Mouse (Mus musculus) liver, postnatal 0 days (tissue): ENCODE data around the gene Mrtfb. TPM values are rescaled to one million over a fixed set of nuclear protein-coding genes. Genes with fewer than 3 reads are reported as not detected.
A peak's percentile ranks its signal among the peaks of the same experiment; 100 is the strongest.

Source experiments
- ATAC-seq: fragments of 200-750 bp; cut with Nextera tagmentation; 2 replicates; pipeline ENCODE4 v1.8.0; 2017; ENCODE audit warnings: mild to moderate bottlenecking, moderate library complexity
- DNase-seq: peaks from one replicate; pipeline ENCODE4 v3.0.0-alpha.2; 2016
- H3K27ac ChIP-seq: fragments of 300-500 bp; sonication (generic); 2 replicates; pipeline ENCODE4 v1.5.1; 2014; ENCODE audit warnings: antibody characterized with exemption, moderate library complexity, mild to moderate bottlenecking, low read depth
- H3K27me3 ChIP-seq: fragments of 300-500 bp; sonication (generic); 2 replicates; pipeline ENCODE4 v1.6.1; 2014; ENCODE audit warnings: low read length, control low read depth, mixed read lengths; ENCODE audit not compliant: insufficient read depth
- H3K36me3 ChIP-seq: fragments of 300-500 bp; sonication (generic); replicated peaks from 2 replicates; pipeline ENCODE4 v1.6.1; 2014; ENCODE audit warnings: mild to moderate bottlenecking, control low read depth, low read length, moderate library complexity, mixed read lengths; ENCODE audit not compliant: insufficient read depth
- H3K4me1 ChIP-seq: fragments of 300-500 bp; sonication (generic); 2 replicates; pipeline ENCODE4 v1.6.1; 2014; ENCODE audit warnings: antibody characterized with exemption, mild to moderate bottlenecking, control low read depth; ENCODE audit not compliant: insufficient read depth
- H3K4me2 ChIP-seq: fragments of 300-500 bp; sonication (generic); 2 replicates; pipeline ENCODE4 v1.6.1; 2014; ENCODE audit warnings: low read depth, mild to moderate bottlenecking, low read length, moderate library complexity, mixed read lengths
- H3K4me3 ChIP-seq: fragments of 300-500 bp; sonication (generic); 2 replicates; pipeline ENCODE4 v1.5.1; 2014; ENCODE audit warnings: low read depth, low read length
- H3K9ac ChIP-seq: fragments of 300-500 bp; sonication (generic); replicated peaks from 2 replicates; pipeline ENCODE4 v1.6.1; 2014; ENCODE audit warnings: mild to moderate bottlenecking, moderate library complexity
- H3K9me3 ChIP-seq: fragments of 300-500 bp; sonication (generic); 2 replicates; pipeline ENCODE4 v1.6.1; 2016; ENCODE audit warnings: mild to moderate bottlenecking, control low read depth, low read length, mixed read lengths
- CTCF ChIP-seq: sonication (generic); IDR thresholded peaks from 2 replicates; pipeline ENCODE4 v1.5.1; 2016; ENCODE audit warnings: antibody characterized with exemption, low read depth
- EP300 ChIP-seq: IDR thresholded peaks from 2 replicates; pipeline ENCODE4 v1.6.1; 2016; ENCODE audit warnings: antibody characterized with exemption, low read depth, mild to moderate bottlenecking
- WGBS: fragments of 180-500 bp; shearing (Covaris S2); extraction: QIAGEN DNeasy Blood & Tissue Kit; methylation state at CpG from one replicate; pipeline ENCODE4 v1.1.7; 2014; ENCODE audit not compliant: insufficient replicate concordance; 5-methylcytosine and 5-hydroxymethylcytosine counted together
- polyA plus RNA-seq: library from polyadenylated mRNA; unstranded; fragments of >200 nt; fragmentation: Nextera tagmentation; extraction: Ambion mirVana; gene quantifications from 2 replicates; pipeline ENCODE4 v1.2.1, GENCODE M21; 2015

Mrtfb gene
- polyA plus RNA-seq, 1 experiment from 2014 or later: 5.8 TPM

DNA sequence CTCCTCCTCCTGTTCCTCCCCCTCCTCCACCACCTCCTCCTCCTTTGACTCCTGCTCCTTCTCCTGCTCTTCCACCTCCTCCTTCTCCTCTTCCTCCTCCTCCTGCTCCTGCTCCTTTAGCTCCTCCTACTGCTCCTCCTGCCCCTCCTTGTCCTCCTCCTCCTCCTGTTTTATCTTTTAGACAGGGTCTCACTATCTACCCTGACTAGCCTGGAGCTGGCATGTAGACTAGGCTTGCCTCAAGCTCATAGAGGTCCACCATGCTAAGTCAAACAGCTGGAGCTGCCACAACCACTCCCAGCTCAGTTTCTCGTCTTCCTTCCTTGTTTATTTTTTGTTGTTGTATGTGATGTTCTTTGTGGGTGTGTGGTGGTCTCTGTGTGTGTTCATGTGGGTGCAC lies 187.5 kb downstream of the Mrtfb start:
- Histone ChIP-seq H3K36me3 (no peaks in the 10 kb centered on the region), H3K4me3 (no peak overlapping the region), H3K27ac (no peak overlapping the region), H3K9ac (no peak overlapping the region), H3K4me1 (0 out of 2 replicates have a peak, but pooled peaks cover 4% of the 10 kb centered on the region), H3K27me3 (peaks cover 7% of the 10 kb centered on the region), H3K4me2 (no peak overlapping the region), H3K9me3 (no peaks in the 10 kb centered on the region)
- no peak for DNase-seq
- TF ChIP-seq CTCF (no peak), EP300 (no peak)
- ATAC-seq: no peak
- 30% methylated on average over 1 of the region's 1 CpGs for WGBS

DNA sequence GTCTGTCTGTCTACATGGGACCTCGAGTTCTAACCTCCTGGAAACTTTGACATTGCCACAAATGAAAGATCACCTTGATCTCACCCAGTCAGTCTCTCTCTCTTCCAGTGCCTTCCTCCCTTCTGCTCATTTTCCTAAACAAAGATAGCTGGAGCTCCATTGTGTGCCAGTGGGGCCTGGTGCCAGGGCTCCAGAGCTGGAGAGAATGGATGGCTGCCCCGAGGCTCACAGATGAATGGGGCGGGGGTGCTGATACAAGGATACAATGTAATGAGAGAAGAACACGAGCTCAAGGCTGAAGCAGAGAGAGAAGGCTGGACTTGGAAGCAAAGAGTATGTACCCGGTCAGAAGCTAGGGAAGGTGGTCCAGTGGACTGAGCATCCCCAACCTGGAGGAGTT lies 189.2 kb downstream of the Mrtfb start:
- H3K27me3 ChIP-seq: peaks cover 16% of the 10 kb centered on the region
- 0 out of 2 replicates have a peak, but pooled peaks cover 4% of the 10 kb centered on the region for H3K4me1 ChIP-seq
- no peaks in the 10 kb centered on the region for H3K36me3 ChIP-seq
- ATAC-seq (no peak), DNase-seq (no peak)
- H3K4me2 ChIP-seq: no peak overlapping the region
- H3K9me3 ChIP-seq: no peaks in the 10 kb centered on the region
- WGBS: 61% methylated on average over 5 of the region's 5 CpGs
- no peak overlapping the region for H3K4me3 ChIP-seq
- no peak overlapping the region for H3K9ac ChIP-seq
- H3K27ac ChIP-seq: no peak overlapping the region
- TF ChIP-seq CTCF (no peak), EP300 (no peak)

- H3K4me1 ChIP-seq: 0 out of 2 replicates have a peak, but pooled peaks cover 4% of the 10 kb centered on the region
- H3K9ac ChIP-seq: no peak overlapping the region; the same call in 1 of the 2 replicates
Observed at GRCm38 (mm10) chr16:13446488-13446887, 190.2 kb downstream of the Mrtfb start.

DNA sequence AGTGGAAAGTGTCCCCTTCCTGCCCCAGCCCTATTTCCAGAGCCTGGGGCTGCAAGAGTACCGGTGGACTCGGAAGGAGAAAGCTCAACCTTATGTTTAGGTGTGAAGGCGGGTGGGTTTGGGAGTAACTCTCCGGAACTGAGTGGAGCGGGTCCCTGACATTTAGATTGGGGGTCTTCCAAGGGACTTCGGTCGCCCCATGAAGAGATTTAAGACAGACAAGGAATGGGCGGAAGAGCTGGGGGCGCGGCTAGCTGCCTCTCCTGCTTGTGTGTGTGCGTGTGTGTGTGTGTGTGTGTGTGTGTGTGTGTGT lies 190.6 kb downstream of the Mrtfb start:
- WGBS: 12% methylated on average over 11 of the region's 11 CpGs
- no peaks in the 10 kb centered on the region for H3K36me3 ChIP-seq
- H3K27me3 ChIP-seq: peaks cover 16% of the 10 kb centered on the region
- no peak overlapping the region; the same call in 1 of the 2 replicates for H3K9ac ChIP-seq
- TF ChIP-seq EP300 (no peak), CTCF (no peak)
- H3K27ac ChIP-seq: no peak overlapping the region
- DNase-seq (no peak), ATAC-seq (peak; percentile 18; the same call in 1 of the 2 replicates)
- no peaks in the 10 kb centered on the region for H3K9me3 ChIP-seq
- peak overlapping the region; percentile 67 for H3K4me3 ChIP-seq
- H3K4me1 ChIP-seq: 0 out of 2 replicates have a peak, but pooled peaks cover 4% of the 10 kb centered on the region
- peak overlapping the region; percentile 94 for H3K4me2 ChIP-seq

More at GRCm38 (mm10) chr16:13446488-13446887, 190.2 kb downstream of the Mrtfb start:
- Histone ChIP-seq H3K27ac (no peak overlapping the region), H3K36me3 (no peaks in the 10 kb centered on the region), H3K4me3 (peak overlapping the region; percentile 67), H3K9me3 (no peaks in the 10 kb centered on the region), H3K27me3 (peaks cover 16% of the 10 kb centered on the region), H3K4me2 (peak overlapping the region; percentile 94)
- ATAC-seq: peak; percentile 15; the same call in 1 of the 2 replicates
- WGBS: 21% methylated on average over 15 of the region's 15 CpGs
- TF ChIP-seq CTCF (peak; percentile 55), EP300 (no peak)
- DNase-seq: no peak

DNA sequence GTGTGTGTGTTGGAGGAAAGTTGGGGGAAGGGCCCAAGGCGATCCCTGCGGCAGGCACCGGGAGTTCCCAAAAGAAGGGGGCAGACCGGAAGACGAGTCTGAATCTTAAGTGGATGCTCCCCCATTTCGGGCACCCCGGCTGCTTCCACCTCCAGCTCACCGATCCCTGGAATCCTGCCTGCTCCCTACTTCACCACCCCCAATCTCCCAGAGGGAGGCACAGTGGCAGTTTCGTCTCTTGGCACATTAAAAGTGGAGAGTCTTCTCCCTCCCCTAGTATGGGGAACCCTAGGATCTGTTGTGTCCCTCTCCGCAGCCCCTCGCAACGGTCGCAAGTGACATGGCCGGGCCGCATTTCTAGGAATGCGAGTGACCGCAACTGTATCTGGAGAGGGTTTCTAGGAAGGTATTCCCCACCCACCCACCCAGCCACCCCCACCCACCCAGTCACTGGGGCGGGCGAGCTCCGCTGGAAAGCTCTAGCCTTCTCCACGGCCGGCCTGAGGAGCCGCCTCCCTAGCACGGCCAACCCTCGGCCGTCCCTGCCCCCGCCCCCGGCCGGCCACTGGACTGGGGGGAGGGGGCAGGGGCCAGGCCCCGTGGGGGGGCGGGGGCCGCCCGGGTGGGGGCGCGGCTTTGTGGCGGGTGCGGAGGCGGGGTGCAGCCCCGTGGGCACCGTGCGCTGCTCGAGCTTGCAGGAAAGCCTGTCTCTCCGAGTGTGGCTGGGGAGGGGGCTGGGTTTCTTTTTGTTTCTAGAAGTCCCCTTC lies 191.2 kb downstream of the Mrtfb start:
- H3K4me2 ChIP-seq: peak overlapping the region; percentile 94
- no peak overlapping the region for H3K27ac ChIP-seq
- 1% methylated on average over 22 of the region's 43 CpGs for WGBS
- peak overlapping the region; percentile 67 for H3K4me3 ChIP-seq
- 0 out of 2 replicates have a peak, but pooled peaks cover 4% of the 10 kb centered on the region for H3K4me1 ChIP-seq
- DNase-seq (peak; percentile 60), ATAC-seq (peak; percentile 81)
- peak overlapping the region; percentile 65 for H3K9ac ChIP-seq
- no peaks in the 10 kb centered on the region for H3K36me3 ChIP-seq
- TF ChIP-seq EP300 (no peak), CTCF (no peak)
- H3K9me3 ChIP-seq: no peaks in the 10 kb centered on the region
- H3K27me3 ChIP-seq: peaks cover 16% of the 10 kb centered on the region

GRCm38 (mm10) chr16:13448051-13448705 lies 191.9 kb downstream of the Mrtfb start:
- H3K9ac ChIP-seq: peak overlapping the region; percentile 65
- 0 out of 2 replicates have a peak, but pooled peaks cover 4% of the 10 kb centered on the region for H3K4me1 ChIP-seq
- DNase-seq: peak; percentile 40
- WGBS: 2% methylated on average over 41 of the region's 52 CpGs
- peak overlapping the region; percentile 94 for H3K4me2 ChIP-seq
- H3K27me3 ChIP-seq: peaks cover 16% of the 10 kb centered on the region
- ATAC-seq: peak; percentile 40
- no peaks in the 10 kb centered on the region for H3K36me3 ChIP-seq
- peak overlapping the region; percentile 67 for H3K4me3 ChIP-seq
- TF ChIP-seq EP300 (no peak), CTCF (no peak)
- H3K27ac ChIP-seq: no peak overlapping the region
- H3K9me3 ChIP-seq: no peaks in the 10 kb centered on the region
